Mouse (Mus musculus) frontal cortex, adult 2 months (tissue): ENCODE results near the gene Ganc. TPM values are rescaled to one million over a fixed set of nuclear protein-coding genes. Genes with fewer than 3 reads are reported as not detected.

Experiments used
- DNase-seq, 2 experiments: peaks; one replicate each; pipeline ENCODE4 v3.0.0; 2022; ENCODE audit warnings: low spot score in 1 of 2; ENCODE audit errors: extremely low spot score in 1 of 2
- polyA plus RNA-seq: library from polyadenylated mRNA; depleted of rRNA; stranded (reverse); fragments of >200 nt; gene quantifications from 2 replicates; pipeline ENCODE4 v1.2.3, GENCODE M21; 2012; rRNA removed

Ganc gene
- polyA plus RNA-seq = 10.5 and 11.1 TPM in 2 replicates

GRCm38 (mm10) chr2:120403653-120403985, at the start of gene Ganc:
Ganc (plus strand) TSS chr2:120403896.
- no peak for DNase-seq

- DNase-seq = no peak
Measured at GRCm38 (mm10) chr2:120360425-120360824, 43.3 kb upstream of the Ganc start.

GRCm38 (mm10) chr2:120366501-120366900, 37.2 kb upstream of the Ganc start:
- no peak for DNase-seq

GRCm38 (mm10) chr2:120367416-120368207, 36.1 kb upstream of the Ganc start:
- no peak for DNase-seq

GRCm38 (mm10) chr2:120373858-120374257, 29.8 kb upstream of the Ganc start:
- DNase-seq = no peak

- no peak for DNase-seq
Measured at GRCm38 (mm10) chr2:120386264-120386663, 17.4 kb upstream of the Ganc start.

- DNase-seq = no peak
Measured at GRCm38 (mm10) chr2:120387291-120387690, 16.4 kb upstream of the Ganc start.

GRCm38 (mm10) chr2:120389376-120389775, 14.3 kb upstream of the Ganc start:
- no peak for DNase-seq

- DNase-seq = no peak
Measured at GRCm38 (mm10) chr2:120390934-120391333, 12.8 kb upstream of the Ganc start.

- DNase-seq = no peak
Measured at GRCm38 (mm10) chr2:120392406-120392805, 11.3 kb upstream of the Ganc start.

- no peak for DNase-seq
Measured at GRCm38 (mm10) chr2:120397951-120398350, 5.7 kb upstream of the Ganc start.

- DNase-seq = no peak
Measured at GRCm38 (mm10) chr2:120402813-120403212, 883 bp upstream of the Ganc start.

GRCm38 (mm10) chr2:120403986-120404822, 508 bp downstream of the Ganc start, which contains the start of gene Tmem87a:
Tmem87a (minus strand) TSS chr2:120404113.
- DNase-seq = peak; percentile 94 to 99

GRCm38 (mm10) chr2:120404823-120405765, 1.4 kb downstream of the Ganc start:
- DNase-seq = no peak

GRCm38 (mm10) chr2:120411096-120411628, 7.5 kb downstream of the Ganc start:
- DNase-seq = no peak

GRCm38 (mm10) chr2:120414113-120414512, 10.4 kb downstream of the Ganc start:
- no peak for DNase-seq

GRCm38 (mm10) chr2:120414738-120415414, 11.2 kb downstream of the Ganc start:
- DNase-seq = peak; percentile 23 to 59

GRCm38 (mm10) chr2:120424386-120424785, 20.7 kb downstream of the Ganc start:
- DNase-seq = no peak

- no peak for DNase-seq
Measured at GRCm38 (mm10) chr2:120444486-120444885, 40.8 kb downstream of the Ganc start.

- DNase-seq = no peak
Measured at GRCm38 (mm10) chr2:120446373-120446772, 42.7 kb downstream of the Ganc start.
